Mouse (Mus musculus) myocyte (in vitro differentiated cells): ENCODE results near the gene 1700018F24Rik.

Experiments
- E2F4 ChIP-seq: IDR thresholded peaks from one replicate; pipeline ENCODE4 v1.6.1; 2011; ENCODE audit warnings: mild to moderate bottlenecking, control low read depth, moderate library complexity; ENCODE audit not compliant: insufficient read depth
- MAX ChIP-seq: IDR thresholded peaks from one replicate; pipeline ENCODE4 v1.6.1; 2011; ENCODE audit warnings: low read depth, mild to moderate bottlenecking, control low read depth
- MYOD1 ChIP-seq, 3 experiments: IDR thresholded peaks; one replicate each; pipeline ENCODE4 v1.6.1; 2011; ENCODE audit warnings: control low read depth in 2 of 3, low read depth in 2 of 3, mild to moderate bottlenecking in 2 of 3, moderate library complexity in 1 of 3; ENCODE audit not compliant: insufficient read length in 2 of 3, control insufficient read depth in 1 of 3
- MYOG ChIP-seq, 3 experiments: IDR thresholded peaks; one replicate each; pipeline ENCODE4 v1.6.1; 2011; ENCODE audit warnings: control low read depth in 2 of 3, low read depth in 2 of 3, mild to moderate bottlenecking in 2 of 3; ENCODE audit not compliant: insufficient read length in 2 of 3, control insufficient read depth in 1 of 3, insufficient read depth in 1 of 3
- POLR2A ChIP-seq: IDR thresholded peaks from one replicate; pipeline ENCODE4 v1.6.1; 2011; ENCODE audit warnings: low read depth, mild to moderate bottlenecking, control low read depth, moderate library complexity; ENCODE audit not compliant: insufficient read length
- POLR2AphosphoS2 ChIP-seq: IDR thresholded peaks from one replicate; pipeline ENCODE4 v1.6.1; 2011; ENCODE audit warnings: low read depth, control low read depth; ENCODE audit not compliant: insufficient read length
- REST ChIP-seq: IDR thresholded peaks from one replicate; pipeline ENCODE4 v1.6.1; 2011; ENCODE audit warnings: mild to moderate bottlenecking, control low read depth, moderate library complexity; ENCODE audit not compliant: insufficient read depth, insufficient read length
- TCF12 ChIP-seq: IDR thresholded peaks from one replicate; pipeline ENCODE4 v1.6.1; 2011; ENCODE audit warnings: mild to moderate bottlenecking, control low read depth; ENCODE audit not compliant: poor library complexity, insufficient read depth, severe bottlenecking
- USF1 ChIP-seq: IDR thresholded peaks from one replicate; pipeline ENCODE4 v1.6.1; 2011; ENCODE audit warnings: low read depth, mild to moderate bottlenecking, control low read depth, moderate library complexity

DNA sequence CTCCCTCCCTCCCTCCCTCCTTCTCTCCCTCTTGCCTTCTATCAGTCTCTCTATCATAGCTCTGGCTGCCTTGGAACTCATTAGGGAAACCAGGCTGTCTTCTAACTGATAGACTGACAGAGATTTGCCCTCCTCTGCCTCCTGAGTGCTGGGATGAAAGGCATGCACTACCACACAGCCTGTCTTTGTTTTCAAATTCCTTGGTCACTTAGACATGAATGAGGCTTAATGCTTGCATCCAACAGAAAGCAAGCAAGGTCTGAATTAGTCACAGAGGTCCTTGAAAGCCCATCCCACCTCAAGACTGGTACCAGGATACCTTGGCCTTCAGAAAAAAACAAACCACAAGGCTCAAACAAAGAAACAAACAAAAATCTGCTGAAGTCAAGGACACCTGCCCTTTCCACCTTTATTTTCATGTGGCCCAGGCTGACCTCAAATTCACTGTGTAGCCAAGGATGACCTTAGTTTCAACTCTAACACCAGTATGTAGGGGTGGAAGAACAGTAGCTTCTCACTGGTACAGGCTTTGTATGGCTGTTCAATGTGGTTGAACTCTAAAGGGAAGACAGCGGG lies 22.1 kb downstream of the 1700018F24Rik start:
- no peak for TF ChIP-seq POLR2A
- no peak for TF ChIP-seq POLR2AphosphoS2
- no peak for TF ChIP-seq MYOG (IDR thresholded peaks at IDR 0.05; ENCODE audit: control insufficient read depth in 1 of 3, insufficient read depth in 1 of 3, insufficient read length in 2 of 3, low read depth in 2 of 3)
- TF ChIP-seq MAX = no peak
- TF ChIP-seq E2F4 = no peak
- no peak for TF ChIP-seq MYOD1 (IDR thresholded peaks at IDR 0.05; ENCODE audit: control insufficient read depth in 1 of 3, insufficient read length in 2 of 3, low read depth in 2 of 3)
- TF ChIP-seq USF1 = no peak
- TF ChIP-seq TCF12 = no peak
- no peak for TF ChIP-seq REST
